Mouse (Mus musculus) left cerebral cortex, adult 2 months (tissue): ENCODE results near the gene Rab38. TPM values are rescaled to one million over a fixed set of nuclear protein-coding genes. Genes with fewer than 3 reads are reported as not detected.

ENCODE experiments used
- DNase-seq, 2 experiments: peaks; one replicate each; pipeline ENCODE4 v3.0.0; 2021 to 2022; ENCODE audit warnings: low spot score in 2 of 2, mixed read lengths in 1 of 2; ENCODE audit errors: extremely low spot score in 1 of 2
- H3K27ac ChIP-seq: fragments of 200-600 bp; 2 replicates; pipeline ENCODE4 v1.8.1; 2022
- H3K4me3 ChIP-seq: fragments of 200-600 bp; 2 replicates; pipeline ENCODE4 v1.8.1; 2022
- CTCF ChIP-seq: fragments of 200-600 bp; IDR thresholded peaks from 2 replicates; pipeline ENCODE4 v1.8.1; 2022; ENCODE audit warnings: antibody characterized with exemption, mild to moderate bottlenecking, moderate library complexity
- intact Hi-C: fragments of 180-260 bp; cut with DNase I; formaldehyde crosslinking; loops from one replicate; pipeline ENCODE4 v1.15.1; 2025
- long read RNA-seq, 2 experiments: library from polyadenylated mRNA; stranded (forward); transcript quantifications; one replicate each; pipeline ENCODE4 v2.0.0; 2021; ENCODE audit warnings: borderline mapping rate in 2 of 2
- total RNA-seq, 2 experiments: library from RNA; stranded (reverse); gene quantifications; 2 replicates each; pipeline ENCODE4 v1.2.3; 2021

Rab38 gene
- under 1 TPM; 0.43 to 0.51 TPM for total RNA-seq
- long read RNA-seq, experiment 1, partial matches to known transcripts, result 0 of 1 reads
- long read RNA-seq, experiment 1, other reads (novel, unspliced or antisense), result 0 of 1 reads
- long read RNA-seq, experiment 2, result 0 reads

- Histone ChIP-seq H3K4me3 (peak within 1 kb of the TSS; percentile 48), H3K27ac (no peak within 1 kb of the TSS)
- no peak for TF ChIP-seq CTCF
- peak; percentile 16 to 29 for DNase-seq
- intact Hi-C loops, result no loop called here
Measured at GRCm38 (mm10) chr7:88429786-88430691, at the start of gene Rab38. TSS of gene Rab38 (plus strand) at chr7:88430273.

GRCm38 (mm10) chr7:88394568-88394967 is 35.5 kb upstream of the Rab38 start:
- no peak for DNase-seq
- intact Hi-C loops, result no loop called here
- no peak for TF ChIP-seq CTCF
- H3K27ac ChIP-seq, result no peak overlapping the region
- H3K4me3 ChIP-seq, result no peak overlapping the region

- intact Hi-C loops, result no loop called here
- no peak for TF ChIP-seq CTCF
Measured at GRCm38 (mm10) chr7:88395745-88396144, 34.3 kb upstream of the Rab38 start.

GRCm38 (mm10) chr7:88405311-88405710 is 24.8 kb upstream of the Rab38 start:
- intact Hi-C loops, result no loop called here
- Histone ChIP-seq H3K4me3 (no peak overlapping the region), H3K27ac (no peak overlapping the region)
- TF ChIP-seq CTCF, result no peak
- DNase-seq, result no peak

More at GRCm38 (mm10) chr7:88395745-88396144, 34.3 kb upstream of the Rab38 start:
- DNase-seq, result no peak
- no peak overlapping the region for H3K27ac ChIP-seq
- H3K4me3 ChIP-seq, result no peak overlapping the region

- intact Hi-C loops, result no loop called here
- no peak for DNase-seq
- no peak for TF ChIP-seq CTCF
- H3K4me3 ChIP-seq, result no peak overlapping the region
- no peak overlapping the region for H3K27ac ChIP-seq
Measured at GRCm38 (mm10) chr7:88406466-88406865, 23.6 kb upstream of the Rab38 start.

GRCm38 (mm10) chr7:88421821-88422220 is 8.3 kb upstream of the Rab38 start:
- Histone ChIP-seq H3K4me3 (no peak overlapping the region), H3K27ac (no peak overlapping the region)
- no peak for DNase-seq
- TF ChIP-seq CTCF, result no peak
- intact Hi-C loops, result no loop called here

- intact Hi-C loops, result no loop called here
- no peak for DNase-seq
- Histone ChIP-seq H3K27ac (no peak overlapping the region), H3K4me3 (no peak overlapping the region)
- no peak for TF ChIP-seq CTCF
Measured at GRCm38 (mm10) chr7:88423889-88424288, 6.2 kb upstream of the Rab38 start.

GRCm38 (mm10) chr7:88425744-88426143 is 4.3 kb upstream of the Rab38 start:
- H3K27ac ChIP-seq, result no peak overlapping the region
- intact Hi-C loops, result no loop called here
- no peak overlapping the region for H3K4me3 ChIP-seq
- no peak for TF ChIP-seq CTCF
- DNase-seq, result no peak

GRCm38 (mm10) chr7:88427484-88427883 is 2.6 kb upstream of the Rab38 start:
- no peak for DNase-seq
- Histone ChIP-seq H3K27ac (no peak overlapping the region), H3K4me3 (no peak overlapping the region)
- no peak for TF ChIP-seq CTCF
- intact Hi-C loops, result no loop called here

- Histone ChIP-seq H3K27ac (no peak overlapping the region), H3K4me3 (peak overlapping the region; percentile 48)
- DNase-seq, result no peak
- intact Hi-C loops, result no loop called here
- no peak for TF ChIP-seq CTCF
Measured at GRCm38 (mm10) chr7:88430692-88431084, 615 bp downstream of the Rab38 start.

GRCm38 (mm10) chr7:88440301-88440700 is 10.2 kb downstream of the Rab38 start:
- TF ChIP-seq CTCF, result no peak
- no peak overlapping the region for H3K4me3 ChIP-seq

GRCm38 (mm10) chr7:88442649-88443048 is 12.6 kb downstream of the Rab38 start:
- no peak overlapping the region for H3K27ac ChIP-seq
- no peak for DNase-seq
- no peak overlapping the region for H3K4me3 ChIP-seq
- intact Hi-C loops, result no loop called here
- no peak for TF ChIP-seq CTCF

More at GRCm38 (mm10) chr7:88440301-88440700, 10.2 kb downstream of the Rab38 start:
- no peak overlapping the region for H3K27ac ChIP-seq
- intact Hi-C loops, result no loop called here
- DNase-seq, result no peak
